In genomic region chr3:41234994-41235393, GRCm38 (mm10) we compare ENCODE assay signal across 13 mouse cellular contexts.
DNase-seq lines count a peak whose midpoint lies in the region; ATAC-seq and TF ChIP-seq lines count a peak whose summit lies in the region.
"Had no signal": no experiment of that assay in that cellular context is flagged by ENCODE, and none has a peak within 500 bp of the region (broad histone marks: within the 10 kb centered on the region; RNA-seq: fewer than 3 reads in every experiment).

No protein-coding gene starts in this region.

- TF ChIP-seq POLR2A in kidney, adult 2 months (IDR thresholded peaks at IDR 0.05; ENCODE audit: low read depth, low read length) = no peak

- H3K4me1 ChIP-seq in kidney, adult 2 months (ENCODE audit: control insufficient read depth, insufficient read depth, low read length) = no peaks in the 10 kb centered on the region
- H3K4me1 ChIP-seq in kidney, embryonic 16.5 days (ENCODE audit: insufficient read depth, low read length) = no peaks in the 10 kb centered on the region
- peaks cover 11% of the 10 kb centered on the region for H3K4me1 ChIP-seq in heart, embryonic 13.5 days
- H3K4me1 ChIP-seq in neural tube, embryonic 15.5 days = peaks cover 8% of the 10 kb centered on the region; the same call in 1 of the 2 replicates
- H3K4me1 ChIP-seq: embryonic facial prominence, embryonic 15.5 days; midbrain, embryonic 12.5 days had no signal

- DNase-seq in kidney, adult 2 months = peak; percentile 8
- DNase-seq in T-cell, adult 2 months (ENCODE audit: low spot score) = peak; percentile 5
- no peak for DNase-seq in retina, postnatal 1 day
- no peak for DNase-seq in layer of hippocampus, postnatal 25 days (ENCODE audit: extremely low spot score in 1 of 2, low spot score in 1 of 2)
- DNase-seq: cerebellum, postnatal 10 days; right cerebral cortex, postnatal 4 days had no signal

- no peak; the same call in 1 of the 2 replicates for ATAC-seq in kidney, embryonic 16.5 days (ENCODE audit: low FRiP score, low TSS enrichment)
- ATAC-seq in heart, embryonic 13.5 days (ENCODE audit: extremely low read depth, insufficient number of reproducible peaks, low FRiP score, low TSS enrichment) = no peak
- peak; percentile 73 for ATAC-seq in megakaryocyte, adult 5-6 weeks (ENCODE audit: poor library complexity, severe bottlenecking)
- ATAC-seq in neural tube, embryonic 15.5 days (ENCODE audit: low FRiP score) = no peak

- no peaks in the 10 kb centered on the region for H3K9me3 ChIP-seq in kidney, embryonic 16.5 days (ENCODE audit: low read length)
- H3K9me3 ChIP-seq in heart, embryonic 13.5 days = no peaks in the 10 kb centered on the region
- no peaks in the 10 kb centered on the region for H3K9me3 ChIP-seq in neural tube, embryonic 15.5 days (replicated peaks)
- H3K9me3 ChIP-seq: embryonic facial prominence, embryonic 15.5 days; hindbrain, embryonic 13.5 days; midbrain, embryonic 12.5 days had no signal

- no peak for TF ChIP-seq CTCF in kidney, adult 2 months (conservative IDR thresholded peaks at IDR 0.05; ENCODE audit: insufficient read depth, insufficient read length, low read depth, low read length)

- H3K4me3 ChIP-seq in kidney, adult 2 months (ENCODE audit: insufficient read depth, low read depth, low read length) = no peak overlapping the region
- H3K4me3 ChIP-seq in kidney, embryonic 16.5 days (ENCODE audit: low read length) = no peak overlapping the region
- no peak overlapping the region for H3K4me3 ChIP-seq in heart, embryonic 13.5 days
- H3K4me3 ChIP-seq in neural tube, embryonic 15.5 days (replicated peaks) = no peak overlapping the region
- H3K4me3 ChIP-seq: embryonic facial prominence, embryonic 15.5 days; hindbrain, embryonic 13.5 days; midbrain, embryonic 12.5 days had no signal

- WGBS in kidney, adult 2 months = 45% methylated on average over 9 of the region's 9 CpGs
- WGBS in kidney, embryonic 16.5 days = 57% methylated on average over 9 of the region's 9 CpGs
- WGBS in heart, embryonic 13.5 days = 24% methylated on average over 9 of the region's 9 CpGs
- WGBS in neural tube, embryonic 15.5 days = 77% methylated on average over 9 of the region's 9 CpGs

- H3K27me3 ChIP-seq in kidney, adult 2 months (replicated peaks; ENCODE audit: control insufficient read depth, insufficient read depth, low read length) = no peaks in the 10 kb centered on the region
- no peaks in the 10 kb centered on the region for H3K27me3 ChIP-seq in kidney, embryonic 16.5 days (ENCODE audit: insufficient read depth, low read length)
- no peaks in the 10 kb centered on the region for H3K27me3 ChIP-seq in heart, embryonic 13.5 days (replicated peaks)
- no peaks in the 10 kb centered on the region for H3K27me3 ChIP-seq in neural tube, embryonic 15.5 days (replicated peaks)
- H3K27me3 ChIP-seq: embryonic facial prominence, embryonic 15.5 days; hindbrain, embryonic 13.5 days; midbrain, embryonic 12.5 days had no signal

- no peaks in the 10 kb centered on the region for H3K36me3 ChIP-seq in kidney, adult 2 months (ENCODE audit: control insufficient read depth, insufficient read depth, low read length)
- H3K36me3 ChIP-seq in kidney, embryonic 16.5 days (ENCODE audit: insufficient read depth, low read length) = no peaks in the 10 kb centered on the region
- H3K36me3 ChIP-seq in heart, embryonic 13.5 days = no peaks in the 10 kb centered on the region
- no peaks in the 10 kb centered on the region for H3K36me3 ChIP-seq in neural tube, embryonic 15.5 days
- H3K36me3 ChIP-seq: embryonic facial prominence, embryonic 15.5 days; hindbrain, embryonic 13.5 days; midbrain, embryonic 12.5 days had no signal

- H3K9ac ChIP-seq in kidney, embryonic 16.5 days (replicated peaks; ENCODE audit: low read length) = no peak overlapping the region
- H3K9ac ChIP-seq in heart, embryonic 13.5 days = no peak overlapping the region
- no peak overlapping the region for H3K9ac ChIP-seq in neural tube, embryonic 15.5 days (replicated peaks)
- H3K9ac ChIP-seq: embryonic facial prominence, embryonic 15.5 days; hindbrain, embryonic 13.5 days; midbrain, embryonic 12.5 days had no signal

- no peak overlapping the region for H3K4me2 ChIP-seq in kidney, embryonic 16.5 days (replicated peaks; ENCODE audit: low read depth, low read length)
- peak overlapping the region; percentile 48 for H3K4me2 ChIP-seq in heart, embryonic 13.5 days
- no peak overlapping the region for H3K4me2 ChIP-seq in neural tube, embryonic 15.5 days
- H3K4me2 ChIP-seq: embryonic facial prominence, embryonic 15.5 days; hindbrain, embryonic 13.5 days; midbrain, embryonic 12.5 days had no signal

- no peak overlapping the region for H3K27ac ChIP-seq in kidney, adult 2 months (ENCODE audit: insufficient read depth, low read depth, low read length)
- H3K27ac ChIP-seq in kidney, embryonic 16.5 days (ENCODE audit: low read length) = no peak overlapping the region
- no peak overlapping the region for H3K27ac ChIP-seq in heart, embryonic 13.5 days (replicated peaks)
- H3K27ac ChIP-seq in neural tube, embryonic 15.5 days (replicated peaks) = no peak overlapping the region
- H3K27ac ChIP-seq: embryonic facial prominence, embryonic 15.5 days; hindbrain, embryonic 13.5 days; midbrain, embryonic 12.5 days had no signal

Comparison
In these comparisons a context has a peak if more than half of its experiments do, and no peak if none do; other contexts are left out.
1. DNase-seq: peak in kidney, adult 2 months (single experiment) and T-cell, adult 2 months (single experiment); none in retina, postnatal 1 day (single experiment) and layer of hippocampus, postnatal 25 days (0 of 2).